Mouse (Mus musculus): ENCODE measurements around the gene Rcc1l.

DNA sequence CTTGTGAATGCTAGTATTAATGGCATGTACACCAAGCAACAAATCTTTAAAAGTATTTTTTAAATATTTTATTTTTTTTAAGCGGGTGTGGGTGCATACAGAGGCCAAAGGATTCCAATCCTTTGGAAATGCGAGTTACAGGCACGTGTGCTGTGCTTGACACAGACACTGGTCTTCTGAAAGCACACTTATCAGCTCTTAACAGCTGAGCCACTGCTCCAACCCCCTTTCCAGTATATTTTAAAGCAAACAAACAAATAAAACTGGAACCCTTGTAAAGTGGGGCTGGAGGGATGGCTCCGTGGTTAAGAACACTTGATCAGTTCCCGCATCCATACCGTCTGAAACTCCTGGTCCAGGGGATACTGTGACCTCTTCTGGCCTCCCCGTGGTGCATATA, 6.6 kb upstream of the Rcc1l start:
- TF ChIP-seq GATA1 (IDR thresholded peaks at IDR 0.05; ENCODE audit: borderline replicate concordance, low read length), result no peak
- TF ChIP-seq CTCF (IDR thresholded peaks at IDR 0.05; ENCODE audit: low read depth, low read length), result no peak
- TF ChIP-seq POLR2AphosphoS5 (IDR thresholded peaks at IDR 0.05; ENCODE audit: insufficient replicate concordance, low read depth, low read length), result no peak
- 0 out of 2 replicates have a peak, but pooled peaks have one; percentile 11 for TF ChIP-seq TAL1 (conservative IDR thresholded peaks at IDR 0.05; ENCODE audit: low read depth, low read length)
- TF ChIP-seq GATA2 (IDR thresholded peaks at IDR 0.05; ENCODE audit: borderline replicate concordance, low read depth, low read length), result no peak

Data from G1E (cell line).